Mouse (Mus musculus) urinary bladder, postnatal 14 days (tissue): ENCODE results near the gene Srsf6.
A peak's percentile ranks its signal among the peaks of the same experiment; 100 is the strongest.
"Not testable (repeated sequence)": the region's sequence is repeated elsewhere in the genome, so short reads cannot be mapped to it uniquely, and the experiment has no call there.

Experiments
- DNase-seq: peaks from one replicate; pipeline ENCODE4 v3.0.0; 2021; ENCODE audit warnings: low spot score

The Srsf6 gene

DNA sequence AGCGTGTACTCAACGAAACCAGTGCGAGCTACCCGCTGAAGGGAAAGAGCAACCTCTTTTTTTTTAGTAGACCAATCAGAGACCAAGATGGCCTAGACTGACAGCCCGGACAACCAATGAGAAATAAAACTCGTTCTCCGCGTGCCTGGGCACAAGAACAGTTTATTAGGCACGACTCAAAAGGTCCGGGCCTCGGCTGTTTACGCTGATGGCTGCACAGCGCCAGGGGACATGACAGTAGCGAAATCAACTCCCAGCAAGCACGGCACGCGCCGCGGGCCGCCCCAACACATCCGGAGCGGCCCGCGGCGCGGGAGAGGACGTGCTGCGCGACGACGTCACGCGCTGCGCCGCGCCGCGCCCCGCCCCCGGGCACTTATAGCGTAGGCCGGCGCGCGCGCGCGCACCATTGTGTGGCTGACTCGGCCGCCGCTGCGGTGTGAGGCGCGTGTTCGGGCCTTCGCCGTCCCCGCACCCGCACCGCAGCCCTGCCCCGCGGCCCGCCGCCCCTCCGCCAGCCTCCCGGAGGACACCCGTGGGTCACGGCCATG is at the start of gene Srsf6:
Srsf6 (plus strand) TSS at position 406 of the 551 bp plus-strand sequence.
- DNase-seq = peak; percentile 91

DNA sequence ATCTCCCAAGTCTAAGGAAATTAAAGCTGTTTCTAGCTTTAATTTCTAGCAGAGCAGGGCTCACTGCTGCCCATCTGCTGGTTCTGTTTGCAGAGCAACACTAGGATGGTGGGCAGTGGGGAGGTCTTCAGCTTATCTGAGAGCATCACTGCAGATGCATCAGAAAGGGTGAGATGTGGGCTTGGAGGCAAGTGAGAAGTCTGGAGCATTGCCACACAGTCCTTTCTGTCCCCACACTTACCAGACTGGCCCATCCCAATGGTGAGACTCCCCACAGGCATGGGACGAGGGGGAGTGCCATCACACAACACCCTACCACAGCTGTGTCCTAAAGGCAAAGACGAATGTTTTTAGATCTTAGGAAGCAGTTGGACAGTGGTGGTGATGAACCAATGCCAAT is 47.2 kb upstream of the Srsf6 start:
- DNase-seq = no peak

DNA sequence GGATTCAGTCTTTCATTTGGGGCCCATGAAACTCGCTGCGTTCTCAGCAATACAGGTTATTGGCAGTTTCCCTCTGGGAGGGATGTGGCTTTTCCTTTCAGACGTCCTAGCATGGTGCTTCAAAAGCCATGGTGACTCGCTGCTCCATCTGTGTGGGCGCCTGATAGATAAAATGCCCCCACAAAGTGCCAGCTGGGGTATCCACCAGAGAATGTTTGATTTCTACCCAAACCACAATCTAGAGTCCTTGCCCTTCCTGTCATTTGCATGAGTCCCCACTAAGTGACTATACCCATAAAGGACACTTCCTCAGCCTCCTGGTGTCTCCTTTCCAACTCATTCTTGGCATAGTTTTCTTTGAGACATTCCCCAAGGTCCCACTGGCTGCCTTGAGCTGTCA is 44.2 kb upstream of the Srsf6 start:
- DNase-seq = no peak

DNA sequence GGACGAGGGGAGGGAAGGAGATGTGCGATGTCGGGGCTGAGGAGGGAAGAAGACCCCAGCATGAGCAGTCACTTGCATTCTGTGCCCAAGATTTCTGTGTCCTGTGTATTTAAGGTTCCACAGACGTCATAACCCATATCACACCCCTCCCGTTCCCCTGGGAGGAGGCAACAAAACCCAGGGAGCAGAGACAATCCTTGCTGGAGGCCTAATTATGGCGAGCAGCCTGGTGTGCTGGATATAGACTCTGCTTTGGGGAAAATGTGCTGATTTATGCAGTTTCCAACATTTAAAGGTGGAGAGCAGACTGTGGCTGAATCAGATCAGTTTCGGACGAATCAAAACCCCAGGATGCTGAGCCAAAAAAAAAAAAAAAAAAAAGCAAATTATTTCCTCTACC is 42.7 kb upstream of the Srsf6 start:
- no peak for DNase-seq

DNA sequence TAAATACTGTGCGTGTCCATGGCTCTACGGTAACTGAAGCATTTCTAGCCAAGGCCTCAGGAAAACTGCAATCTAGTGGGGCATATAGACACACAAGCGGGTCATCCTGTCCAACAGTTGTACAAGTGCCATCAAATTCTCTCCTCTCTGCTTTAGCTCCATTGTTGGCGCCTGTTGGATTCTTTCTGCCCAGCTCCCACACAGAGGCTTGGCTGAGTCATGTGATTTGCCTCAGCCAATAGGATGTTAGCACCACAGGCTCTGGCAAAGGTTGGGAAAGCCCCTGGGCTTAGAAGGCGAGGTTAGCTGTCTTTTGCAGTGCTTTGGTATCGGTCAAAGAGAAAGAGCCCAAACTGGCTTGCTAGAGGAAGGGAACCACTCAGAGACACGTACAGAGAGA is 42.1 kb upstream of the Srsf6 start:
- no peak for DNase-seq

DNA sequence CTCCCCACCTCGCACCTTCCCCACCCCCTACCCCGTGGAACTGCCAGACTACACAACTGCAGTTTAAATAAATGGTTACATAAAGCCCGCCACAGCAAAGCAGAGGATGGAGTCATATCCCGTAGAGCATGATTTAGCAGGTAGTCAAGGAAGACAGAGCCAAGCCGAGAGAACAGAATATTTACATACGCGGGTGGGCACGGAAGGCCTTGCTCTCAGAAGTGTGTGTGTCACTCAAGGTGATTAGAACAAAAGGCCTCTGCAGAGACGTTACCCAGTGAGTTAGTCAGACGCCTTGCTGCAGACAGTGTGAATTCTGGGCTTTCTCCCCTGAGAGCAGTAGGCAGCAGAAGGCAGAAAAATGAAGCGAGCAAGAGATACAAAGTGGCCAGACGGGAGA is 41.6 kb upstream of the Srsf6 start:
- DNase-seq = no peak

DNA sequence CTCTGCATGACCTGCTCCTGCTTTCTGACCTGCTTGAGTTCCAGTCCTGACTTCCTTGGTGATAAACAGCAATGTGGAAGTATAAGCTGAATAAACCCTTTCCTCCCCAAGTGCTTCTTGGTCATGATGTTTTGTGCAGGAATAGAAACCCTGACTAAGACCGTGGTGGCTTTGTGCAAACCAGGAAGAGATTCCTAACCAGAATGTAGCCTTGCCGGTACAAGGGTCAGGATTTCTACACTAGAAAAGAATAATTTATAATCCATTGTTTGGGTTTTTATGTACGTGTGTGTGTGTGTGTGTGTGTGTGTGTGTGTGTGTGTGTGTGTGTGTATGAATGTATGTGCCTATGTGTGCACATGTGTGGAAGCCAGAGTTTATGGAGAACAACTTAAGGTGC is 38.3 kb upstream of the Srsf6 start:
- not testable (repeated sequence) for DNase-seq

DNA sequence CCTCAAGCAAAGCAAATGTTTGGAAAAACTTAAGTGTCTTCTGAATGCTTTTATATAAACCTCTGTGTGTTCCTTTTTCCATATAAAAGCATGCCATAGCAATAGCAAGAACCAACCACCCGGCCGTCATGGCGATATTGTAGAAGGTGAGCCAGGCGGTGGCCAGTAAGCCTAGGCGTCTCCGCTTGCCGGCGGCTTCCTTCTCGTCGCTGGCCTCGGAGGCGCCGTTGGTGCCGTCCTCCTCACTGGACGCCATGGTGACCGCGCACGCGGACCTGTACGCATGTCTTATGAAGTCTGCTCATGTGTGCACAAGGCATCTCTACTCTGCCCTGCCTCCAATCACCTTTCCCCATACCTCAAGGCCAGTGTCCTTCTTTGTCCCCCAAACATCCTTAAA is 32.1 kb upstream of the Srsf6 start:
- not testable (repeated sequence) for DNase-seq

DNA sequence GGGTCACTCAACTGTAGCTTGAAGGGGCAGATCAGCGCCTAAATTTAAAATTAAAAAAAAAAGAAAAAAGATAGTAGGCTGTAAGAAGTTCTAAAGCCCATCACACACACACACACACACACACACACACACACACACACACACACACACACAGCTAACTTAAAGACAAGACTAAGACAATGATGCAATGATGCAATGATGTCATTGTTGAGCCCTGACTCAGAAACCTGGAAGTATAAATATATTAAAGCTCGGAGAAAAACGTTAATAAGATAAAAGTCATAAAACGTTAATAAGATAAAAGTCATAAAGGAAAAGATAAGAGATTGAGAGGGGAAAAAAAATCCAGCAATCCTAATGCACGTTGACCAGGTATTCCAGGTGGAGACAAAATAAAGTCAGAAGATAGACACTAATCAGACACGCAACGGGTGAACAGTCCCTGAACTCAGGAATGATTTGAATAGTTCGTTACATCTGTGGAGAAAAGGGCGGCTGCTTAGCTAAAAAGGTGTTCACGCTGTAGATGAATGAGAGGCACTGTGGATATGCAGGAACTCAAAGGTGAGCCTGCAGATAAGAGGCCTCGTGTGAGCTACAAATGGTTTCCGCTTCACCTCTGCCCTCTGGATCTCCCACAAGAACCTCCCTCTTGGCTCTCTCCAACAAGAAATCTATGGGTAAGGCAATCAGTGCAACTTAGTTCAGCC is 31.3 kb upstream of the Srsf6 start:
- DNase-seq = no peak

DNA sequence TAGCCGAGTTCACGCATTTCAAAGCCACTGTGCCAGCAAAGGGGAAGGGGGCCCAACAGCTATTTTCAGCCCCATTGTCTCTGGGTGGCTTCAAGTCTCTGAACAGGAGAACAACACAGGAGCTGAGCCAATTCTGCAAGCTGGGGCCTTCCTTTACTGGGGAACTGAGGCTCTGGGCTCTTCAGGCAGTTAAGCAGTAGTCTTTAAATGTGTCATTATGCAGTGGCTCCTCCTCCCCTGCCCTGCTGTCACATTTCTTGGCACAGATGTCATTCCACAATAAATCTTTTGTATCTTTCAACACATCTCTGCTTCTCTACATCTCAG is 30.8 kb upstream of the Srsf6 start:
- no peak for DNase-seq

DNA sequence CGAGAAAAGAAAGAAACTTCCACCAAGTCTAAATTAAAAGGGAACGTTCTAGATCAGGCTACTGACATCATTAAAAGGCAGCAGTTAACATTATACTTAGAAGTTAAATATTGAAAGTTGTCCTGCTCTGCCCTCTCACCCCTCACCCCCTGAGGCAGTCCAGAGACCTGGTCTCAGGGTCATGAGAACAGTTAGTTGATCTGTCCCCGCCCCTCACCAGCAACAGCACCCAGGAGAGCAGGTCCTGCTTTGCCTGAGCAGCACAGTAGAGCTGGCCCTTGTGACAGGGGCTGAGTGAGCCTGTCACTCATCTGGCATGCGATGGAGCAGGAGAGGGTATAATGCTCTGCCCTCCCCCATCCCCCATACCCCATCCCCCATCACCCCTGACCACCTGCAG is 25.4 kb upstream of the Srsf6 start:
- DNase-seq = no peak

DNA sequence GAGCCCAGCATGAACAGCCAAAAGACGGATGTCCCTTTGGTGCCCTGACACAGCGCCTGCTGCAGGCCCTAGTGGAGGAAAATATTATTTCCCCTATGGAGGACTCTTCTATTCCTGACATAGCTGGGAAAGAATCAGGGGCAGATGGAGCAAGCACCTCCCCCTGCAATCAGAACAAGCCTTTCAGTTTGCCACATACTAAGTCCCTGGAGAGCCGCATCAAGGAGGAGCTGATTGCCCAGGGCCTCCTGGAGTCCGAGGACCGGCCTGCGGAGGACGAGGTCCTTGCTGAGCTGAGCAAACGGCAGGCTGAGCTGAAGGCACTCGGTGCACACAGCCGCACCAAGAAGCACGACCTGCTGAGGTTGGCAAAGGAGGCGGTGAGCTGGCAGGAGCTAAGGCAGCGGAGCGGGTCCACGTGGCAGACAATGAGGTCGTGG is 23.3 kb upstream of the Srsf6 start:
- no peak for DNase-seq

DNA sequence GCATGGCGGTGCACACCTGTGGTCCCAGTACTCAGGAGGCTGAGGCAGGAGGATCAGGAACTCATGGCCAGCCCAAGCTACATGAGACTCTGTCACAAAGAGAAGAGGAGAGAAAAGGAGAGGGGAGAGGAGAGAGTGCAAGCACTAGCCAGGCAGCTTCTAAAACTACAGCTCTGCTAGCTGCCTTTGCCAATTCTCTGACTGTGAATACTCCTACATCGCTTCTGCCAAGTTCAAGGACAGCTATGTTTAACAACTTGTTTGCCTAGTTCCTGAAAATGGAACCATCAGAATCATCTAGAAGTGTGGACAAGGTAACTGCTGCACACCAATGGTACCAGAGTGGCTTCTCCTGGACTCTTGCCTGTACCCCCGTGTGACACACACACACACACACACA is 17.3 kb upstream of the Srsf6 start:
- no peak for DNase-seq

DNA sequence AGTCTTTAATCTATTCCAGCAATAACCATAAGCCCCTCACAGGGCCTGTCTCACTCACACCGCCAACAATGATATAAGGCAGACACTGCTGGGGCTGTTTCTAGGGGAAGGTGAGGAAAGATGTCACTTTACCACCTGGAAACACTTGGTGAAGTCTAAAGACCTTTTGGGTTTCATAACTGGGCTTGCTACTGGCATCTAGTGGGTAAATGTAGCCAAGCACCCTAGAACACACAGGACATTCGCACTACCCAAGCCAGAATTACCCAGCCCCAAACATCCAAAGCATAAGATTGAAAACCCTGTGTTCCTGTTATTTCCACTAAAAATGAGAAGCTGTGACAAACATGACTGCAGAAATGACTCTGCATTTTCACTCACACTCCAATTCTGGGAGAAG is 16.8 kb upstream of the Srsf6 start:
- DNase-seq = no peak

DNA sequence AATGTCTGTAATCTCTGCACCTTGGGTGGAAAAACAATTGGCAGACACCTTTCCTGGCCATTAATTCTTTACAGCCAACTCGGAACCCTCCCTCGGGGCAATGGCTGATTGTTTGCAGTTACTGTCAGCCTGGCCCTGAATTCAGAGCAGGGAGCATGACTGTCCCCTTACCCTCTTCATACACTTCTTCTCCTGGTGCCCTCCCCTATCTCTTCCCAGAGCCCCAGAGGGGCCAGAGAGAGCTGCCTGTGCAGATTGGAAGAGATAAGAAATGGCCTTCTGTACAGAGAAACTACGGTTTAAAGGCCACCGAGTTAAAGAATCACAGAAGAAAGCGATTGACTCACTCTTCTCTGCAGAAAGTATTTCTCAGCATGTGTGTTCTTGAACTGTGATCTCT is 11.4 kb upstream of the Srsf6 start:
- DNase-seq = no peak

DNA sequence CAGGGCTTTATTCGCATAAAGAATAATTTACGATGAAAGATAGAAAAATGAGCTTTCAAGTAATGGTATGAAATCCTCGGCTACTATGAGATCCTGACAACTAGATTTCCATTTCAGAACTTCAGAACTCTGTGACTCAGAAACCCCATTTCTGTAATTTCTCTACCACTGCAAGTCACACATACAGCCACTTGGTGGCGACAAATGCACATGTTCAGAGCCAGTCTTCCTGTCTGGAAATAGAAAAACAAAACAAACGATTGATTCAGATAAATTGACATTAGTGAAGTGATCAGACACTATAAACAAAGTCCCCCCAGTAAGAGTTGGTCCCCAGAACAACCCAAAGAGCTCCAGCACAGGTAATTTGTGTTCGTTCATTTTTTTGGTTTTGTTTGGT is 9.1 kb upstream of the Srsf6 start:
- DNase-seq = peak; percentile 46

DNA sequence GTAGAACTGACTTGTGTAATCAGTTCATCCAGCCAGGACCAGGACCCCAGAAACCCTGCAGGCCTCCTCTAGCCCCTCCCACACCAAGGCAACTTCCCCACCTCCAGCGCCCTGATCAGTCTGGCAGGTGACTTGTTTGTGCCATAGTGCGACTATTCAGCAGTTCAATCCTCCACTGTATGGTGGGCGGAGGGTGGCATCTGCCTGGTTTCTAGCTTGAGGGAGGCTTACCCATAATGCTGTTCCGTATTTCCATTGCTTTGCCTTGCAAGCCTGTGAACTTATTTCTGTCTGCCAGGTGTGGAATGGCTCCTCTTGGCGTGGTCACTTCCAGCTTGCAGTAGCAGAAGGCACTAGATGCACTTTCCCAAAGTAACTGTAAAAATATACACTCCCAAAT is 8.5 kb upstream of the Srsf6 start:
- no peak for DNase-seq

DNA sequence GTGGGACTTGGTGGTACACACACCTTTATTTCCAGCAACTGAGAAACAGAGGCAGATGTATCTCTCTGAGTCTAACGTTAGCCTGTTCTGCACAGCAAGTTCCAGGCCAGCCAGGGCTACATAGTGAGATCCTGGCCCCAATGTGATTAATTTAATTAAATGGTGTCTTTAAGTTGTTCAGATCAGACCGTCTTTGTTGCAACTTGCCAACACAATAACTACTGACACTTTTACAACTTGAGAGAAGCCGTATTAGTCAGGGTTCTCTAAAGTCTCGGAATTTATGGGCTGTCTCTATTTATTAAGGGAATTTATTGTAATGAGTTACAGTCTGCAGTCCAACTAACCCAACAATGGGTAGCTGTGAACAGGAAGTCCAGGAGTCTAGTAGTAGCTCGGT is 7.2 kb upstream of the Srsf6 start:
- DNase-seq = no peak

DNA sequence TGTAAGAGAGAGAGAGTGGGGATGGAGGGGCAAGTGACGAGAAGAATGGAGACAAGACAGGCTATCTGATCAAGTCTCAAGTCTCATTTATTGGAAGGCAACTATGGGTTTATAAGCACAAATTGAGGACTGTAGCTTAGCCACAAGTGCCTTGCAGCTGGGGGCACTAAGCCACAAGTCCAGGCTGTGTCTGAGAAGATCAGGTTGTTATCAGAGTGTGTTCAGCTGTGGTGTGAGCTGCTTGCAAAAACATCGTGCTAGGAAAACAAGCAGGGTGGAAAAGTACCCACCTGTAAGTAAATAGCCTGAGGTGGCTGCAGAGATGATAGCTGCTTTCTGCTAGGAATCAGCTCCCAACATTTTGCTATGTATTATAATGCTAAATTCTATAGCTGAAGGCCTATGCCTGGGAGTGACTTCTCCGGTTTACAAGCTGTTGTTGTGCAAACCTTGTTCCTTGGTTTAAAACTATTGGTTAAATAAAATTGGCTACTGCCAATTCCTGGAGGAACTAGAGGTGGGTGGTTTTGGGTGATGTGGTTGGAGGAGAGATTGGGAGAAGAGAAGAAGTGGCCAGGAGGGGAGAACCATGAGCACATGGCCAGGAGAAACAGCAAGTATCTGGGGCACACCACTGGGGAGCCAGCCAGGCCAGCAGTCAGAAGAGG is 3.3 kb upstream of the Srsf6 start:
- DNase-seq = no peak

DNA sequence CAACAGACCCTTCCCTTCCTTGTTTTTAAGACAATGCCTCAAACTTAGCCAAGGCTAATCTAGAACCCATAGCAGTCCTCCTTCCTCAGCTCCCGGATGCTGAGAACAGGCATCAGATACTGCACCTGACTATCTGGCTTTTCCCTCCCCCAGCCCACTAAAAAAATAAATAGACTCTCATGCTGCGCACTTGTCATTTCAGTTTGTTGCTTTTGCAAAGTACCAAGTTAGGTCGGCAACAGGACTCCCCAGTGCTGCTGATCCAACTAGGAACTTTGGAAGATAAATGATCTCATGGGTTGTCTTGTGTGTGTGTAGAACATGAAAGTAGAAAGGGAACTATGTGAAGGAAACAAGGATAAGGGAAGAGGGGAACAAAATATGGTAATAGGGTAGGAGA is 1.6 kb upstream of the Srsf6 start:
- no peak for DNase-seq

DNA sequence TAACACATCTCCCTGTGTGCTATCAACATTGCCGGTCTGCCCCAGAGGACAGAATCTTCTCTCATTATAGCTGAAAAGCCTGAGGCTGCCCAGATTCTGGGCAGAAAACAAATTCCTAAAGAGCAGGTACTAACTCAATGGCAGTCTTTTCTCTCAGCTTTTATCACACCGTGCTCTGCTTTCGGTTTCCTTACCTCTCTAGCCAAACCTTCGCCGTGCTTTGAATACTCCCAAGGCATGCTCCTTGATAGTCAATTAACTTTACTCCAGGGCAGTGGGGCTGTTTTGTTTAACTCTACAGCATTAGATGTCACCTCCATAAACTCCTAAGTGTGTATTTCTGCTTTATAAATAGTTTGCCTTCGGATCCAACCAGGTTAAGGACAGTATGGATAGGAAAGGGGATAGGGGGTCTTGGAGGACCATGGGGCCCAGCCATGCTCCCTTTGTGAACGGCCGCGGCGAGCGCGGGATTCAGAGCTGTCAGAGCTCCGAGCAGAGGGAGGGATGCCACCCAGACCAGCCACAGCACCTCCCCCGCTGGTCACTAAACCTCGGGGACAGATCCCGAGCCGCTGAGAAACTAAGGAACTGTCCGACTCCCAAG is 709 bp upstream of the Srsf6 start:
- no peak for DNase-seq

DNA sequence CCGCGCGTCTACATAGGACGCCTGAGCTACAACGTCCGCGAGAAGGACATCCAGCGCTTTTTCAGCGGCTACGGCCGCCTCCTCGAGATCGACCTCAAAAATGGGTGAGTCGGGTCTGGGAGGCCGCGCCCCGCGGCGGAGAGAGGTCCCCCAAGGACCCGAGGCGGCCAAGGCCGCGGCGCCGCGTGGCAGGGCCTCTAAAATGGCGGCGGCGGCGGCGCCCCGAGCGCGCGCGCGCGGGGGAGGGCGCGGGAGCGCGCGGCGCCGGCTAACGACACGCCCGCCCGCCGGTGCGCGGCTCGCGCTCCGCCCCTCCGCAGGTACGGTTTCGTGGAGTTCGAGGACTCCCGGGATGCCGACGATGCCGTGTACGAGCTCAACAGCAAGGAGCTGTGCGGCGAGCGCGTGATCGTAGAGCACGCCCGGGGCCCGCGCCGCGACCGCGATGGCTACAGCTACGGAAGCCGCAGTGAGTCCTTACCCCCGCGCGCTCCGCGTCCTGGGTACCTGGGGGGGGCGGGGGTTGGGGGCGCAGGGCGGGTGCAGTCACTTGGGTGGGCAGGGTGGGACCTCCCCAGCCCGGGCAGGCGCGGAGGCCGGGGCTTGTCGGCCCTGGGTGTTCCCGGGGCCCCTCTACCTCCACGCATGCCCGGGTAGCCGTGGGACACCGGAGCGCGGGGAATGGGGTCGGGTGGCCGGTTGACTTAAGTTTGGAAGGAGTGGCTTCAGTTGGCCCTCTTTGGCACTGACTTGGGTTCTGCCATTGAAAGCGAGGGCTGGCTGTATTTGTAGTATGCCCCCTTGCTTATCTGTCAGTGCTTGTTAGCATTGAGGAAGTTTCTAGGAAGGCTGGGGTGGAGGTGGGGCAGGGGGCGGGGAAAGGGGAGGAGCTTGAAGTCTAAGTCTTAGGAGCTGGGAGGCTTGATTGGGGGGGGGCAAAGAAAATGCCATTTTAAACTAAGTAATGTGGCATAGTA is 634 bp downstream of the Srsf6 start:
- DNase-seq = peak; percentile 58
